Comparison of ENCODE assay signal across 22 mouse cellular contexts in the genomic region with DNA sequence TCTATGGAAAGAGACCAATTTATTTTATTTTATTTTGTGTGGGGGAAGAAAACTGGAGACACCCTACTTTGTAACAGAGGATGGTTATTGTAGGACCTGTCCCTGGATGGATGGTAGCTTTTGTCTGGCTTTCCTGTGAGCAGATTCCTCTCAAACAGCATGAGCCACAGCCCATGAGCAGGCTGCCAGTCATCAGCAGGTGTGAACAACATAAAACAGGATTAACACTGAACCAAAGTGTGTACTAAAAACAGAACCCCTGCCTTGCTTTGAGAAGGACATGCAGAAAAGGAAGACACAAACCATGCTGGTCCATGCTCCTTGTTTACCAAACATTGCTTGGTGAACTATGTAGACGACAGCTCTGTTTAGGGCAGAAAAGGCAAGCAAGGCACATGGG.
DNase-seq lines count a peak whose midpoint lies in the region; ATAC-seq and TF ChIP-seq lines count a peak whose summit lies in the region.
"Had no signal": no experiment of that assay in that cellular context is flagged by ENCODE, and none has a peak within 500 bp of the region (broad histone marks: within the 10 kb centered on the region; RNA-seq: fewer than 3 reads in every experiment).

No protein-coding gene starts in this region.

- no peak for TF ChIP-seq CTCF in heart, adult 2 months (IDR thresholded peaks at IDR 0.05)
- no peak for TF ChIP-seq CTCF in heart, postnatal 0 days (IDR thresholded peaks at IDR 0.05; ENCODE audit: low read depth)

- 60% methylated on average over 1 of the region's 1 CpGs for WGBS in heart, adult 2 months
- 43% methylated on average over 1 of the region's 1 CpGs for WGBS in heart, embryonic 13.5 days
- 40% methylated on average over 1 of the region's 1 CpGs for WGBS in heart, postnatal 0 days

- no peaks in the 10 kb centered on the region for H3K36me3 ChIP-seq in heart, adult 2 months (ENCODE audit: control insufficient read depth, insufficient read depth, low read length)
- H3K36me3 ChIP-seq in heart, embryonic 13.5 days, result no peaks in the 10 kb centered on the region
- H3K36me3 ChIP-seq in heart, postnatal 0 days (replicated peaks; ENCODE audit: control insufficient read depth, insufficient read depth, low read length), result no peaks in the 10 kb centered on the region
- H3K36me3 ChIP-seq: embryonic facial prominence, embryonic 13.5 days; forebrain, embryonic 12.5 days; hindbrain, embryonic 12.5 days had no signal

- no peak for ATAC-seq in heart, embryonic 13.5 days (ENCODE audit: extremely low read depth, insufficient number of reproducible peaks, low FRiP score, low TSS enrichment)
- peak; percentile 66 for ATAC-seq in heart, postnatal 0 days (ENCODE audit: insufficient read depth, low read depth)
- ATAC-seq in activated CD4-positive, CD25-positive, alpha-beta regulatory T cell, adult 4 months, result no peak
- no peak for ATAC-seq in monocyte, adult 5-6 weeks (replicated peaks; ENCODE audit: insufficient number of reproducible peaks, low FRiP score, low TSS enrichment, poor library complexity, severe bottlenecking)
- ATAC-seq: forebrain, embryonic 16.5 days; hindbrain, embryonic 16.5 days; Patski had no signal

- H3K27ac ChIP-seq in heart, adult 2 months, result peak overlapping the region; percentile 51
- peak overlapping the region; percentile 83 for H3K27ac ChIP-seq in heart, embryonic 13.5 days (replicated peaks)
- peak overlapping the region; percentile 56 for H3K27ac ChIP-seq in heart, postnatal 0 days (ENCODE audit: low read depth)
- H3K27ac ChIP-seq: embryonic facial prominence, embryonic 13.5 days; forebrain, embryonic 12.5 days; hindbrain, embryonic 12.5 days had no signal

- 0 out of 2 replicates have a peak, but pooled peaks have one; percentile 30 for TF ChIP-seq EP300 in heart, adult 2 months (IDR thresholded peaks at IDR 0.05; ENCODE audit: insufficient read depth, low read depth, low read length)
- 0 out of 2 replicates have a peak, but pooled peaks have one; percentile 35 for TF ChIP-seq EP300 in heart, postnatal 0 days (IDR thresholded peaks at IDR 0.05; ENCODE audit: low read depth)

- H3K9ac ChIP-seq in heart, adult 2 months (ENCODE audit: low read depth, low read length), result no peak overlapping the region
- no peak overlapping the region for H3K9ac ChIP-seq in heart, embryonic 13.5 days
- no peak overlapping the region for H3K9ac ChIP-seq in heart, postnatal 0 days (replicated peaks; ENCODE audit: low read depth, low read length)
- H3K9ac ChIP-seq: embryonic facial prominence, embryonic 13.5 days; forebrain, embryonic 12.5 days; hindbrain, embryonic 12.5 days had no signal

- peak in 1 of 2 experiments; percentile 26 for DNase-seq in heart, adult 2 months
- no peak for DNase-seq in heart, postnatal 25 days (ENCODE audit: low spot score)
- peak; percentile 58 for DNase-seq in heart, postnatal 0 days (ENCODE audit: low spot score)
- DNase-seq in right cerebral cortex, postnatal 14 days, result no peak
- DNase-seq: adrenal gland, adult 2 months; adrenal gland, postnatal 25 days; cerebellum, adult 18-20 months; cerebellum, adult 9-11 months; cerebellum, postnatal 36 days; gastrocnemius, postnatal 25 days; kidney, adult 11 months; kidney, adult 9 months had no signal

- TF ChIP-seq POLR2A in heart, adult 2 months (IDR thresholded peaks at IDR 0.05; ENCODE audit: insufficient read depth, low read depth, low read length), result no peak

- no peaks in the 10 kb centered on the region; the same call in 1 of the 2 replicates for H3K4me1 ChIP-seq in heart, adult 2 months (ENCODE audit: control insufficient read depth, insufficient read depth, low read length)
- H3K4me1 ChIP-seq in heart, embryonic 13.5 days, result peaks cover 71% of the 10 kb centered on the region
- peaks cover 17% of the 10 kb centered on the region; the same call in 1 of the 2 replicates for H3K4me1 ChIP-seq in heart, postnatal 0 days (ENCODE audit: control insufficient read depth, insufficient read depth)
- H3K4me1 ChIP-seq: embryonic facial prominence, embryonic 13.5 days had no signal

- H3K27me3 ChIP-seq in heart, adult 2 months (ENCODE audit: control insufficient read depth, insufficient read depth, low read length), result no peaks in the 10 kb centered on the region
- no peaks in the 10 kb centered on the region for H3K27me3 ChIP-seq in heart, embryonic 13.5 days (replicated peaks)
- H3K27me3 ChIP-seq in heart, postnatal 0 days (ENCODE audit: control insufficient read depth, insufficient read depth, low read length), result no peaks in the 10 kb centered on the region
- H3K27me3 ChIP-seq: CH12.LX; forebrain, embryonic 12.5 days; hindbrain, embryonic 12.5 days; Patski had no signal

- no peaks in the 10 kb centered on the region for H3K9me3 ChIP-seq in heart, embryonic 13.5 days
- H3K9me3 ChIP-seq in heart, postnatal 0 days (replicated peaks; ENCODE audit: control insufficient read depth, low read length), result no peaks in the 10 kb centered on the region
- H3K9me3 ChIP-seq: embryonic facial prominence, embryonic 13.5 days; forebrain, embryonic 12.5 days; hindbrain, embryonic 12.5 days had no signal

- intact Hi-C loops in heart, adult 2 months (cut with DNase I), result no loop called here
- intact Hi-C loops in heart, postnatal 25 days (cut with DNase I), result no loop called here

- no peak overlapping the region for H3K4me3 ChIP-seq in heart, adult 2 months
- H3K4me3 ChIP-seq in heart, embryonic 13.5 days, result no peak overlapping the region
- H3K4me3 ChIP-seq in heart, postnatal 0 days (ENCODE audit: low read depth, low read length), result no peak overlapping the region
- H3K4me3 ChIP-seq: embryonic facial prominence, embryonic 13.5 days; forebrain, embryonic 12.5 days; hindbrain, embryonic 12.5 days had no signal

- H3K4me2 ChIP-seq in heart, embryonic 13.5 days, result peak overlapping the region; percentile 43
- peak overlapping the region; percentile 30 for H3K4me2 ChIP-seq in heart, postnatal 0 days (ENCODE audit: low read depth, low read length)
- H3K4me2 ChIP-seq: embryonic facial prominence, embryonic 13.5 days; forebrain, embryonic 12.5 days; hindbrain, embryonic 12.5 days had no signal

- H3K79me2 ChIP-seq in heart, adult 2 months (replicated peaks; ENCODE audit: control insufficient read depth, insufficient read depth, low read length), result no peaks in the 10 kb centered on the region
